22 mouse cellular contexts compared by ENCODE assay signal in the genomic region with DNA sequence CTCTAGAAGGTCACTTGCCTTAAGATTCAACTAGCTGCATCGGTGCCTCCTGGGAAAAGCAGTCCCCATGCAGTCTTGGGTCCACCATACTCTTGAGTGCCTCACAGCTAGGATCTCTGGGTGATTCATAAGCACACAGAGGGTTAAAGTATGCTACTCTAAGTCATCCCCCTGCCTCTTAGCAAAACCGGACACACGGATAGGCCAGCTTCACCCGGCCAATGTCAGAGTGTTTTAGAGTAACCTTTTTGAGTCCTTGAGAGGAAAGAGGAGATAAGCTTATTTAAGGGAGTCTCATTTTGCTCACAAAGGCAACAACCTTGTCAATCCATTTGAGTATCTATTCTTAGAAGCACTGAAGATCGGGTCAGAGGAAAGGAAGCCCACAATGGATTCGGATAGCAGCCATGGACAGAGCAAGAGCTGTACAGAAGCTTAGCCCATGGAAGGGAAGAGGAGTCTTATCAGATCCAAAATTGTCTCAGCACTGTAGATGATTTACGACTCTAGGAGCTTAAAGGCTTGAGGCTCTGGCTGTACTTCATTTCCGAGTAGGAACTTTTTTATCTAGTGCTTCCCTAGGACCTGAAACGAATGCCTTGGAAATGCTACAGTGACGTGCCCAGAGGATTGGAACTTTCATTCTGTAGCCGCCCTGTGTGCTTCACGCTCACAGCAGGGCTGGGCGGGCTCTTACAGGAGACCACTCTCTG. TPM values are rescaled to one million over a fixed set of nuclear protein-coding genes. Genes with fewer than 3 reads are reported as not detected.
DNase-seq lines count a peak whose midpoint lies in the region; ATAC-seq and TF ChIP-seq lines count a peak whose summit lies in the region.
"Had no signal": no experiment of that assay in that cellular context is flagged by ENCODE, and none has a peak within 500 bp of the region (broad histone marks: within the 10 kb centered on the region; RNA-seq: fewer than 3 reads in every experiment).

No protein-coding gene starts in this region.

- H3K4me2 ChIP-seq in limb, embryonic 14.5 days (replicated peaks; ENCODE audit: low read depth, low read length, severe bottlenecking) = no peak overlapping the region
- H3K4me2 ChIP-seq: embryonic facial prominence, embryonic 15.5 days; hindbrain, embryonic 15.5 days; limb, embryonic 15.5 days; lung, embryonic 14.5 days; midbrain, embryonic 12.5 days; neural tube, embryonic 15.5 days had no signal

- H3K9ac ChIP-seq in limb, embryonic 14.5 days (ENCODE audit: low read depth, low read length, severe bottlenecking) = no peak overlapping the region
- H3K9ac ChIP-seq: embryonic facial prominence, embryonic 15.5 days; hindbrain, embryonic 15.5 days; limb, embryonic 15.5 days; liver, embryonic 14.5 days; lung, embryonic 14.5 days; midbrain, embryonic 12.5 days; neural tube, embryonic 15.5 days had no signal

- H3K4me1 ChIP-seq in heart, embryonic 10.5 days = peaks cover 13% of the 10 kb centered on the region; the same call in 1 of the 2 replicates
- H3K4me1 ChIP-seq in kidney, adult 2 months (ENCODE audit: control insufficient read depth, insufficient read depth, low read length) = no peaks in the 10 kb centered on the region
- no peaks in the 10 kb centered on the region for H3K4me1 ChIP-seq in limb, embryonic 14.5 days (ENCODE audit: control insufficient read depth, insufficient read depth, low read length)
- H3K4me1 ChIP-seq in limb, embryonic 10.5 days = no peaks in the 10 kb centered on the region
- H3K4me1 ChIP-seq: embryonic facial prominence, embryonic 15.5 days; hindbrain, embryonic 15.5 days; limb, embryonic 15.5 days; midbrain, embryonic 12.5 days; neural tube, embryonic 15.5 days had no signal

- no peaks in the 10 kb centered on the region for H3K9me3 ChIP-seq in heart, embryonic 10.5 days
- no peaks in the 10 kb centered on the region for H3K9me3 ChIP-seq in limb, embryonic 14.5 days (ENCODE audit: control insufficient read depth, low read length)
- no peaks in the 10 kb centered on the region for H3K9me3 ChIP-seq in limb, embryonic 10.5 days (replicated peaks)
- H3K9me3 ChIP-seq: embryonic facial prominence, embryonic 15.5 days; hindbrain, embryonic 15.5 days; limb, embryonic 15.5 days; midbrain, embryonic 12.5 days; neural tube, embryonic 15.5 days had no signal

- 37% methylated on average over 13 of the region's 13 CpGs for WGBS in heart, embryonic 10.5 days
- 63% methylated on average over 13 of the region's 13 CpGs for WGBS in kidney, adult 2 months
- WGBS in limb, embryonic 14.5 days = 63% methylated on average over 13 of the region's 13 CpGs
- WGBS in limb, embryonic 10.5 days = 74% methylated on average over 13 of the region's 13 CpGs

- ATAC-seq in limb, embryonic 14.5 days (ENCODE audit: low FRiP score, low read depth) = no peak
- ATAC-seq: forebrain, embryonic 14.5 days had no signal

- H3K27me3 ChIP-seq in heart, embryonic 10.5 days (ENCODE audit: insufficient read depth, poor library complexity, severe bottlenecking) = no peaks in the 10 kb centered on the region
- H3K27me3 ChIP-seq in kidney, adult 2 months (replicated peaks; ENCODE audit: control insufficient read depth, insufficient read depth, low read length) = no peaks in the 10 kb centered on the region
- H3K27me3 ChIP-seq in limb, embryonic 14.5 days (ENCODE audit: control insufficient read depth, insufficient read depth, low read length) = no peaks in the 10 kb centered on the region
- no peaks in the 10 kb centered on the region for H3K27me3 ChIP-seq in limb, embryonic 10.5 days (ENCODE audit: low read depth, poor library complexity, severe bottlenecking)
- H3K27me3 ChIP-seq: embryonic facial prominence, embryonic 15.5 days; hindbrain, embryonic 15.5 days; limb, embryonic 15.5 days; neural tube, embryonic 15.5 days had no signal

- intact Hi-C loops in heart, postnatal 25 days (cut with DNase I) = no loop called here

- peak overlapping the region; percentile 43 for H3K4me3 ChIP-seq in heart, embryonic 10.5 days
- H3K4me3 ChIP-seq in kidney, adult 2 months (ENCODE audit: insufficient read depth, low read depth, low read length) = no peak overlapping the region
- no peak overlapping the region for H3K4me3 ChIP-seq in limb, embryonic 14.5 days (replicated peaks; ENCODE audit: low read length)
- H3K4me3 ChIP-seq in limb, embryonic 10.5 days = no peak overlapping the region
- H3K4me3 ChIP-seq: embryonic facial prominence, embryonic 15.5 days; hindbrain, embryonic 15.5 days; limb, embryonic 15.5 days; midbrain, embryonic 12.5 days; neural tube, embryonic 15.5 days had no signal

- no peak for TF ChIP-seq POLR2A in kidney, adult 2 months (IDR thresholded peaks at IDR 0.05; ENCODE audit: low read depth, low read length)
- no peak for TF ChIP-seq POLR2A in limb, embryonic 14.5 days (IDR thresholded peaks at IDR 0.05; ENCODE audit: borderline replicate concordance, extremely low read depth, insufficient read depth, insufficient read length)

- no peak for TF ChIP-seq CTCF in kidney, adult 2 months (conservative IDR thresholded peaks at IDR 0.05; ENCODE audit: insufficient read depth, insufficient read length, low read depth, low read length)

- peak; percentile 56 for DNase-seq in adrenal gland, adult 2 months
- no peak for DNase-seq in adrenal gland, adult 8-10 months
- DNase-seq in heart, embryonic 10.5 days (ENCODE audit: low spot score) = no peak
- no peak for DNase-seq in heart, postnatal 25 days (ENCODE audit: low spot score)
- DNase-seq in kidney, adult 2 months = peak; percentile 56
- DNase-seq in kidney, adult 18-20 months = no peak
- peak; percentile 70 for DNase-seq in limb, embryonic 14.5 days (ENCODE audit: low spot score)
- no peak for DNase-seq in limb, embryonic 10.5 days (ENCODE audit: low spot score)
- DNase-seq: cerebellum, adult 11 months; cerebellum, adult 9-11 months; gastrocnemius, postnatal 14 days; layer of hippocampus, adult 9-11 months; lung, embryonic 14.5 days; thymus, adult 18-20 months; thymus, postnatal 36 days had no signal

- no peaks in the 10 kb centered on the region for H3K36me3 ChIP-seq in heart, embryonic 10.5 days
- H3K36me3 ChIP-seq in kidney, adult 2 months (ENCODE audit: control insufficient read depth, insufficient read depth, low read length) = no peaks in the 10 kb centered on the region
- H3K36me3 ChIP-seq in limb, embryonic 14.5 days (ENCODE audit: control insufficient read depth, insufficient read depth, low read length) = no peaks in the 10 kb centered on the region
- H3K36me3 ChIP-seq in limb, embryonic 10.5 days = no peaks in the 10 kb centered on the region
- H3K36me3 ChIP-seq: embryonic facial prominence, embryonic 15.5 days; hindbrain, embryonic 15.5 days; limb, embryonic 15.5 days; midbrain, embryonic 12.5 days; neural tube, embryonic 15.5 days had no signal

- H3K27ac ChIP-seq in heart, embryonic 10.5 days = peak overlapping the region; percentile 86
- no peak overlapping the region for H3K27ac ChIP-seq in kidney, adult 2 months (ENCODE audit: insufficient read depth, low read depth, low read length)
- no peak overlapping the region for H3K27ac ChIP-seq in limb, embryonic 14.5 days (replicated peaks; ENCODE audit: low read depth, low read length)
- no peak overlapping the region for H3K27ac ChIP-seq in limb, embryonic 10.5 days
- H3K27ac ChIP-seq: embryonic facial prominence, embryonic 15.5 days; hindbrain, embryonic 15.5 days; limb, embryonic 15.5 days; liver, embryonic 14.5 days; midbrain, embryonic 12.5 days; neural tube, embryonic 15.5 days had no signal

RNA-seq across cellular contexts. Expression of a gene that starts 55.0 kb away (rescaled TPM):
- 10 to 100 TPM; 16.3 to 18.7 TPM for total RNA-seq in adrenal gland, adult 2 months (2021)
- 3.2 and 3.8 TPM in 2 replicates for polyA plus RNA-seq in adrenal gland, adult 2 months (2012; rRNA removed)
- total RNA-seq in adrenal gland, adult 8-10 months (2022) = 10 to 100 TPM; 19.0 to 25.1 (median 22.4) TPM
- 27.8 and 37.3 TPM in 2 replicates for polyA plus RNA-seq in heart, embryonic 10.5 days (2016; fragmentation: Nextera tagmentation; extraction: Ambion mirVana)
- total RNA-seq in heart, postnatal 25 days (2021) = 1 to 10 TPM; 5.1 to 6.1 TPM
- polyA plus RNA-seq in kidney, adult 2 months (2012; rRNA removed) = 6.1 and 7.1 TPM in 2 replicates
- polyA plus RNA-seq in limb, embryonic 14.5 days (2012; rRNA removed) = 47.9 and 51.6 TPM in 2 replicates
- 42.5 and 50.9 TPM in 2 replicates for polyA plus RNA-seq in limb, embryonic 14.5 days (2014; fragmentation: Nextera tagmentation; extraction: Ambion mirVana)
- 71.6 and 72.3 TPM in 2 replicates for polyA plus RNA-seq in limb, embryonic 10.5 days (2016; fragmentation: Nextera tagmentation; extraction: Ambion mirVana)

Comparison
In these comparisons a context has a peak if more than half of its experiments do, and no peak if none do; other contexts are left out.
1. DNase-seq: peak in adrenal gland, adult 2 months (single experiment), kidney, adult 2 months (single experiment) and limb, embryonic 14.5 days (single experiment); none in adrenal gland, adult 8-10 months (single experiment), heart, embryonic 10.5 days (single experiment), heart, postnatal 25 days (single experiment), kidney, adult 18-20 months (single experiment) and limb, embryonic 10.5 days (single experiment).